Mouse (Mus musculus) G1E (cell line): ENCODE results near the gene Heatr1. TPM values are rescaled to one million over a fixed set of nuclear protein-coding genes. Genes with fewer than 3 reads are reported as not detected.
A peak's percentile ranks its signal among the peaks of the same experiment; 100 is the strongest.

Experiments used
- ATAC-seq: 2 replicates; pipeline ENCODE4 v1.8.0; 2016; ENCODE audit warnings: mild to moderate bottlenecking; ENCODE audit not compliant: insufficient number of reproducible peaks, poor library complexity, low FRiP score, severe bottlenecking; ENCODE audit errors: extremely low read depth
- DNase-seq: peaks from one replicate; pipeline ENCODE4 v3.0.0; 2012; ENCODE audit warnings: low spot score
- H3K27me3 ChIP-seq: 2 replicates; pipeline ENCODE4 v1.6.1; 2012; ENCODE audit warnings: mild to moderate bottlenecking, low read length, inconsistent platforms; ENCODE audit not compliant: insufficient read depth
- H3K36me3 ChIP-seq: replicated peaks from 2 replicates; pipeline ENCODE3; 2012; ENCODE audit warnings: mild to moderate bottlenecking, inconsistent platforms
- H3K4me1 ChIP-seq: 2 replicates; pipeline ENCODE4 v1.6.1; 2012; ENCODE audit warnings: low read depth, low read length, inconsistent platforms, mixed read lengths; ENCODE audit not compliant: insufficient read depth
- H3K4me3 ChIP-seq: 2 replicates; pipeline ENCODE4 v1.5.1; 2012; ENCODE audit warnings: low read depth, mild to moderate bottlenecking, inconsistent platforms, low read length, moderate library complexity, mixed read lengths
- H3K9me3 ChIP-seq: replicated peaks from 2 replicates; pipeline ENCODE4 v1.6.1; 2012; ENCODE audit warnings: inconsistent platforms
- CTCF ChIP-seq: IDR thresholded peaks from 2 replicates; pipeline ENCODE4 v1.5.1; 2012; ENCODE audit warnings: low read depth, low read length, inconsistent platforms, mixed read lengths
- GATA1 ChIP-seq: IDR thresholded peaks from 2 replicates; pipeline ENCODE4 v1.6.1; 2012; ENCODE audit warnings: borderline replicate concordance, low read length, inconsistent platforms, mixed read lengths
- GATA2 ChIP-seq: IDR thresholded peaks from 2 replicates; pipeline ENCODE4 v1.6.1; 2012; ENCODE audit warnings: low read depth, low read length, inconsistent platforms, borderline replicate concordance
- POLR2AphosphoS5 ChIP-seq: IDR thresholded peaks from 2 replicates; pipeline ENCODE4 v1.6.1; 2012; ENCODE audit warnings: low read depth, low read length, inconsistent platforms; ENCODE audit not compliant: insufficient replicate concordance
- TAL1 ChIP-seq: conservative IDR thresholded peaks from 2 replicates; pipeline ENCODE4 v1.6.1; 2012; ENCODE audit warnings: low read depth, low read length, inconsistent platforms, mixed read lengths
- polyA plus RNA-seq: library from polyadenylated mRNA; stranded (reverse); fragments of >175 nt; gene quantifications from 2 replicates; pipeline ENCODE4 v1.2.3, GENCODE M21; 2012
- total RNA-seq, 2 experiments: library from RNA; stranded (forward) in 1 of 2; stranded (reverse) in 1 of 2; fragments of 200-1000 nt in 1 of 2; fragments of >200 nt in 1 of 2; fragmentation: Nextera tagmentation in 1 of 2; gene quantifications; 2 replicates each; pipeline ENCODE4 v1.2.3; 2014 to 2017

The Heatr1 gene
- total and polyA plus RNA-seq, 3 experiments = 128 to 271 (median 143) TPM

- H3K4me1 ChIP-seq = peaks cover 35% of the 10 kb centered on the region
- no peak for TF ChIP-seq GATA2
- TF ChIP-seq TAL1 = no peak
- TF ChIP-seq POLR2AphosphoS5 = no peak
- TF ChIP-seq CTCF = no peak
- TF ChIP-seq GATA1 = no peak
- no peaks in the 10 kb centered on the region for H3K9me3 ChIP-seq
- peaks cover 73% of the 10 kb centered on the region for H3K36me3 ChIP-seq
- no peak overlapping the region for H3K4me3 ChIP-seq
- no peak for ATAC-seq
- H3K27me3 ChIP-seq = no peaks in the 10 kb centered on the region
- DNase-seq = no peak
Measured at GRCm38 (mm10) chr13:12408343-12409066, 13.7 kb downstream of the Heatr1 start.

GRCm38 (mm10) chr13:12412016-12412415 is 17.2 kb downstream of the Heatr1 start:
- H3K4me1 ChIP-seq = peaks cover 42% of the 10 kb centered on the region
- peak; percentile 99 for ATAC-seq
- H3K4me3 ChIP-seq = no peak overlapping the region; the same call in 1 of the 2 replicates
- TF ChIP-seq CTCF (no peak), GATA1 (no peak), POLR2AphosphoS5 (no peak), GATA2 (no peak), TAL1 (peak; percentile 61)
- no peaks in the 10 kb centered on the region for H3K9me3 ChIP-seq
- no peaks in the 10 kb centered on the region for H3K27me3 ChIP-seq
- DNase-seq = peak; percentile 53
- peaks cover 79% of the 10 kb centered on the region for H3K36me3 ChIP-seq

GRCm38 (mm10) chr13:12420596-12420995 is 25.8 kb downstream of the Heatr1 start:
- TF ChIP-seq GATA2 (no peak), POLR2AphosphoS5 (no peak)
- peaks cover 98% of the 10 kb centered on the region for H3K36me3 ChIP-seq
- no peak for ATAC-seq
- DNase-seq = no peak
- H3K4me1 ChIP-seq = peaks cover 3% of the 10 kb centered on the region; the same call in 1 of the 2 replicates
- H3K4me3 ChIP-seq = no peak overlapping the region
- H3K9me3 ChIP-seq = no peaks in the 10 kb centered on the region
- H3K27me3 ChIP-seq = no peaks in the 10 kb centered on the region

GRCm38 (mm10) chr13:12428556-12428955 is 33.7 kb downstream of the Heatr1 start:
- no peak overlapping the region for H3K4me3 ChIP-seq
- no peak for ATAC-seq
- no peak for TF ChIP-seq CTCF
- no peak for TF ChIP-seq TAL1
- no peak for TF ChIP-seq POLR2AphosphoS5
- TF ChIP-seq GATA1 = no peak
- TF ChIP-seq GATA2 = no peak
- H3K27me3 ChIP-seq = no peaks in the 10 kb centered on the region
- H3K9me3 ChIP-seq = no peaks in the 10 kb centered on the region
- DNase-seq = no peak
- H3K4me1 ChIP-seq = peaks cover 12% of the 10 kb centered on the region
- peaks cover 98% of the 10 kb centered on the region for H3K36me3 ChIP-seq

GRCm38 (mm10) chr13:12433843-12434242 is 39.0 kb downstream of the Heatr1 start:
- H3K4me3 ChIP-seq = no peak overlapping the region
- H3K4me1 ChIP-seq = peaks cover 37% of the 10 kb centered on the region
- peak; percentile 57 for ATAC-seq
- DNase-seq = no peak
- H3K9me3 ChIP-seq = no peaks in the 10 kb centered on the region
- H3K27me3 ChIP-seq = no peaks in the 10 kb centered on the region
- TF ChIP-seq TAL1 (0 out of 2 replicates have a peak, but pooled peaks have one; percentile 23), POLR2AphosphoS5 (no peak)
- peaks cover 98% of the 10 kb centered on the region for H3K36me3 ChIP-seq

GRCm38 (mm10) chr13:12439586-12439985 is 44.8 kb downstream of the Heatr1 start:
- H3K36me3 ChIP-seq = peaks cover 80% of the 10 kb centered on the region
- TF ChIP-seq GATA1 (no peak), POLR2AphosphoS5 (no peak), TAL1 (no peak), CTCF (no peak), GATA2 (no peak)
- H3K4me1 ChIP-seq = peaks cover 23% of the 10 kb centered on the region
- H3K27me3 ChIP-seq = no peaks in the 10 kb centered on the region
- H3K4me3 ChIP-seq = no peak overlapping the region
- ATAC-seq = no peak
- no peaks in the 10 kb centered on the region for H3K9me3 ChIP-seq
- no peak for DNase-seq

- DNase-seq (no peak), ATAC-seq (no peak)
- H3K9me3 ChIP-seq = no peaks in the 10 kb centered on the region
- H3K36me3 ChIP-seq = peaks cover 75% of the 10 kb centered on the region
- H3K4me1 ChIP-seq = peaks cover 15% of the 10 kb centered on the region
- H3K27me3 ChIP-seq = no peaks in the 10 kb centered on the region
- TF ChIP-seq POLR2AphosphoS5 (no peak), GATA1 (no peak)
- no peak overlapping the region for H3K4me3 ChIP-seq
Measured at GRCm38 (mm10) chr13:12440813-12441212, 46.0 kb downstream of the Heatr1 start.
